Mouse (Mus musculus) heart, postnatal 0 days (tissue): Measurements from ENCODE around the gene Tmed1. TPM values are rescaled to one million over a fixed set of nuclear protein-coding genes. Genes with fewer than 3 reads are reported as not detected.

Source experiments
- ATAC-seq: fragments of 200-750 bp; cut with Nextera tagmentation; 2 replicates; pipeline ENCODE4 v1.8.0; 2017; ENCODE audit warnings: low read depth, moderate number of reproducible peaks, moderate library complexity; ENCODE audit not compliant: insufficient read depth
- DNase-seq: peaks from one replicate; pipeline ENCODE4 v3.0.0-alpha.2; 2016; ENCODE audit warnings: low spot score
- H3K27ac ChIP-seq: fragments of 300-500 bp; sonication (generic); 2 replicates; pipeline ENCODE4 v1.5.1; 2014; ENCODE audit warnings: low read depth, mild to moderate bottlenecking
- H3K27me3 ChIP-seq: fragments of 300-500 bp; sonication (generic); 2 replicates; pipeline ENCODE4 v1.6.1; 2014; ENCODE audit warnings: low read length, mixed read lengths; ENCODE audit not compliant: control insufficient read depth, insufficient read depth
- H3K36me3 ChIP-seq: fragments of 300-500 bp; sonication (generic); replicated peaks from 2 replicates; pipeline ENCODE4 v1.6.1; 2014; ENCODE audit warnings: low read length, mixed read lengths; ENCODE audit not compliant: control insufficient read depth, insufficient read depth
- H3K4me1 ChIP-seq: fragments of 300-500 bp; sonication (generic); 2 replicates; pipeline ENCODE4 v1.6.1; 2014; ENCODE audit warnings: antibody characterized with exemption; ENCODE audit not compliant: control insufficient read depth, insufficient read depth
- H3K4me2 ChIP-seq: fragments of 300-500 bp; sonication (generic); 2 replicates; pipeline ENCODE4 v1.6.1; 2014; ENCODE audit warnings: low read depth, mild to moderate bottlenecking, low read length, moderate library complexity
- H3K4me3 ChIP-seq: fragments of 300-500 bp; sonication (generic); 2 replicates; pipeline ENCODE4 v1.5.1; 2014; ENCODE audit warnings: low read depth, low read length
- H3K9ac ChIP-seq: fragments of 300-500 bp; sonication (generic); replicated peaks from 2 replicates; pipeline ENCODE4 v1.6.1; 2014; ENCODE audit warnings: low read depth, low read length, mixed read lengths
- H3K9me3 ChIP-seq: fragments of 300-500 bp; sonication (generic); replicated peaks from 2 replicates; pipeline ENCODE4 v1.6.1; 2016; ENCODE audit warnings: low read length; ENCODE audit not compliant: control insufficient read depth
- CTCF ChIP-seq: IDR thresholded peaks from 2 replicates; pipeline ENCODE4 v1.5.1; 2016; ENCODE audit warnings: antibody characterized with exemption, control low read depth, low read depth
- EP300 ChIP-seq: IDR thresholded peaks from 2 replicates; pipeline ENCODE4 v1.6.1; 2016; ENCODE audit warnings: antibody characterized with exemption, low read depth
- WGBS: fragments of 180-500 bp; shearing (Covaris S2); extraction: QIAGEN DNeasy Blood & Tissue Kit; methylation state at CpG from one replicate; pipeline ENCODE4 v1.1.7; 2014; 5-methylcytosine and 5-hydroxymethylcytosine counted together
- polyA plus RNA-seq: library from polyadenylated mRNA; unstranded; fragments of >200 nt; fragmentation: Nextera tagmentation; extraction: Ambion mirVana; gene quantifications from 2 replicates; pipeline ENCODE4 v1.2.1, GENCODE M21; 2015
- total RNA-seq: library from RNA; depleted of rRNA; stranded (reverse); fragments of >200 nt; gene quantifications from 2 replicates; pipeline ENCODE4 v1.2.3, GENCODE M21; 2014; ENCODE audit warnings: low replicate concordance

Gene Tmed1
- total and polyA plus RNA-seq, 2 experiments from 2014 or later: 70.5 to 83.7 TPM

DNA sequence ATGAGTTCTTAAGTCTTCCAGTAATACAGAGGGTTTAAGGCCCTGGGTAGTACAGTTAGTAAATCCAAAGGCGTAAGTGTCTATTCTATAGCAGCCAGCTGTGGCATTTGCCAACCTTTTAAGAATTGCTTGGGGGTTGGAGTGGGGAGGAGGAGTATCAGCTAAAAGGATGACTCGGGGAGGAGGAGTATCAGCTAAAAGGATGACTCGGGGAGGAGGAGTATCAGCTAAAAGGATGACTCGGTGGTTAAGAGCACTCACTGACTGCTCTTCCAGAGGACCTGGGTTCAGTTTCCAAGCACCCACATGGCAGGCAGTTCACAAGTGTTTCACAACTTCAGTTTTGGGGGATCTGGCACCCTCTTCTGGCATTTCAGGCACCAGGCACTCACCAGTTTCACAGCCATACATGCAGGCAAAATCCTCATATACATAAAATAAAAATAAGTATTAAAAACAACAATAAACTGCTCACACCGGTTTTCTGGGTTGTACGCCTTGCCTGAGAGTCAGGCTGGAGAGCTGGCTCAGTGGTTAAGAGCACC lies 45.2 kb upstream of the Tmed1 start:
- 0 out of 2 replicates have a peak, but pooled peaks cover 2% of the 10 kb centered on the region for H3K36me3 ChIP-seq
- WGBS: 90% methylated on average over 6 of the region's 6 CpGs
- H3K9me3 ChIP-seq: no peaks in the 10 kb centered on the region
- H3K4me3 ChIP-seq: no peak overlapping the region
- H3K4me2 ChIP-seq: no peak overlapping the region
- TF ChIP-seq CTCF: no peak
- no peak for TF ChIP-seq EP300
- ATAC-seq (no peak), DNase-seq (no peak)
- 0 out of 2 replicates have a peak overlapping the region, but pooled peaks have one; percentile 16 for H3K27ac ChIP-seq
- no peaks in the 10 kb centered on the region for H3K27me3 ChIP-seq
- no peak overlapping the region for H3K9ac ChIP-seq
- peaks cover 18% of the 10 kb centered on the region for H3K4me1 ChIP-seq

- Histone ChIP-seq H3K27me3 (no peaks in the 10 kb centered on the region), H3K9me3 (no peaks in the 10 kb centered on the region), H3K4me1 (peaks cover 17% of the 10 kb centered on the region), H3K27ac (no peak overlapping the region), H3K9ac (no peak overlapping the region), H3K4me3 (no peak overlapping the region), H3K4me2 (no peak overlapping the region), H3K36me3 (0 out of 2 replicates have a peak, but pooled peaks cover 6% of the 10 kb centered on the region)
- TF ChIP-seq EP300 (no peak), CTCF (no peak)
- WGBS: 79% methylated on average over 6 of the region's 6 CpGs
- ATAC-seq (no peak), DNase-seq (no peak)
Measured at GRCm38 (mm10) chr9:21553607-21554273, 43.7 kb upstream of the Tmed1 start.

DNA sequence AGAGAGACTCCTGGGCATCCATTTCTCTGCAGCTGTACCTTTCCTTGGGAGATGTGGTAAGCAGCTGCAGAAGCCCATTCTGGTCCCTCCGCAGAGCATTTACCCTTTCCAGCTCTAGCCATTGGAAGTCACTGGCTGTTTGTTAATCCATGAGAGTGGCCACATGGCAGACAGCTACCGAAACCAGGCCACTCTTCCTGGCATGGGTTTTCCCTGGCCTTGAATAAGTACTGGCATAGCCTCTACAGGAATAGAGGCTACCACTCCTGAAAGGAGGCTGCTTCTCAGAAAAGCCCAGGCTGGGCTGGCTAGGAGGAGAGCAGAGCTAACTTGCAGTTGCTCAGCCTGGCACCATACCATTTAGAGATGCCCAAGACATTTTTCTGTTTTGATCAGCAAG lies 41.0 kb upstream of the Tmed1 start:
- H3K27me3 ChIP-seq: no peaks in the 10 kb centered on the region
- no peak overlapping the region for H3K4me2 ChIP-seq
- no peak overlapping the region for H3K4me3 ChIP-seq
- TF ChIP-seq CTCF (no peak), EP300 (no peak)
- H3K4me1 ChIP-seq: peaks cover 12% of the 10 kb centered on the region
- H3K27ac ChIP-seq: no peak overlapping the region
- no peak for DNase-seq
- 0 out of 2 replicates have a peak, but pooled peaks cover 6% of the 10 kb centered on the region for H3K36me3 ChIP-seq
- no peaks in the 10 kb centered on the region for H3K9me3 ChIP-seq
- ATAC-seq: no peak
- no peak overlapping the region for H3K9ac ChIP-seq
- 88% methylated on average over 2 of the region's 2 CpGs for WGBS

- 0 out of 2 replicates have a peak, but pooled peaks cover 6% of the 10 kb centered on the region for H3K36me3 ChIP-seq
- ATAC-seq (peak; percentile 25), DNase-seq (peak; percentile 46)
- peaks cover 7% of the 10 kb centered on the region for H3K4me1 ChIP-seq
- peak overlapping the region; percentile 84 for H3K4me3 ChIP-seq
- WGBS: under 1% methylated on average over 36 of the region's 66 CpGs
- peak overlapping the region; percentile 99 for H3K27ac ChIP-seq
- H3K4me2 ChIP-seq: peak overlapping the region; percentile 73
- no peaks in the 10 kb centered on the region for H3K27me3 ChIP-seq
- no peak for TF ChIP-seq CTCF
- no peak for TF ChIP-seq EP300
- H3K9me3 ChIP-seq: no peaks in the 10 kb centered on the region
- H3K9ac ChIP-seq: peak overlapping the region; percentile 86
Measured at GRCm38 (mm10) chr9:21547075-21547941, 37.3 kb upstream of the Tmed1 start.

- DNase-seq: no peak
- Histone ChIP-seq H3K4me3 (peak within 1 kb of the TSS; percentile 84), H3K9ac (peak within 1 kb of the TSS; percentile 86), H3K4me1 (peaks cover 7% of the 10 kb centered on the region), H3K36me3 (0 out of 2 replicates have a peak, but pooled peaks cover 6% of the 10 kb centered on the region), H3K9me3 (no peaks in the 10 kb centered on the region), H3K4me2 (peak within 1 kb of the TSS; percentile 73), H3K27me3 (no peaks in the 10 kb centered on the region), H3K27ac (peak within 1 kb of the TSS; percentile 99)
- no peak for ATAC-seq
- WGBS: 0% methylated on average over 3 of the region's 52 CpGs
- TF ChIP-seq CTCF (no peak), EP300 (no peak)
Measured at GRCm38 (mm10) chr9:21546789-21547074, 36.7 kb upstream of the Tmed1 start, which contains the start of gene Carm1. Gene Carm1 (plus strand): TSS chr9:21546894.
